Mouse (Mus musculus): ENCODE measurements around the gene Fmo6. TPM values are rescaled to one million over a fixed set of nuclear protein-coding genes. Genes with fewer than 3 reads are reported as not detected.

The Fmo6 gene
- polyA plus RNA-seq, 1 experiment from 2014 or later = not detected

GRCm38 (mm10) chr1:162932386-162932785 lies 4.9 kb downstream of the Fmo6 start:
- Histone ChIP-seq H3K4me3 (ENCODE audit: inconsistent target) (no peak overlapping the region), H3K27ac (no peak overlapping the region), H3K79me2 (ENCODE audit: inconsistent target) (no peaks in the 10 kb centered on the region), H3K36me3 (ENCODE audit: inconsistent target) (no peaks in the 10 kb centered on the region)
- 87% methylated on average over 4 of the region's 4 CpGs for WGBS (ENCODE audit: missing documents)

- 80% methylated on average over 5 of the region's 5 CpGs for WGBS (ENCODE audit: missing documents)
- H3K27ac ChIP-seq = no peak overlapping the region
These were observed 5.4 kb downstream of the Fmo6 start for GRCm38 (mm10) chr1:162931880-162932279.

GRCm38 (mm10) chr1:162931310-162931875 lies 5.9 kb downstream of the Fmo6 start:
- 51% methylated on average over 4 of the region's 4 CpGs for WGBS (ENCODE audit: missing documents)

More at GRCm38 (mm10) chr1:162931880-162932279, 5.4 kb downstream of the Fmo6 start:
- no peaks in the 10 kb centered on the region for H3K79me2 ChIP-seq (ENCODE audit: inconsistent target)
- H3K36me3 ChIP-seq (ENCODE audit: inconsistent target) = no peaks in the 10 kb centered on the region
- no peak overlapping the region for H3K4me3 ChIP-seq (ENCODE audit: inconsistent target)

GRCm38 (mm10) chr1:162930631-162931030 lies 6.7 kb downstream of the Fmo6 start:
- Histone ChIP-seq H3K27ac (no peak overlapping the region), H3K79me2 (ENCODE audit: inconsistent target) (no peaks in the 10 kb centered on the region), H3K36me3 (ENCODE audit: inconsistent target) (no peaks in the 10 kb centered on the region), H3K4me3 (ENCODE audit: inconsistent target) (no peak overlapping the region)
- WGBS (ENCODE audit: missing documents) = 83% methylated on average over 2 of the region's 2 CpGs

More at GRCm38 (mm10) chr1:162931310-162931875, 5.9 kb downstream of the Fmo6 start:
- Histone ChIP-seq H3K4me3 (ENCODE audit: inconsistent target) (no peak overlapping the region), H3K27ac (no peak overlapping the region), H3K79me2 (ENCODE audit: inconsistent target) (no peaks in the 10 kb centered on the region), H3K36me3 (ENCODE audit: inconsistent target) (no peaks in the 10 kb centered on the region)

- no peaks in the 10 kb centered on the region for H3K79me2 ChIP-seq (ENCODE audit: inconsistent target)
- no peak overlapping the region for H3K27ac ChIP-seq
- no peak overlapping the region for H3K4me3 ChIP-seq (ENCODE audit: inconsistent target)
- H3K36me3 ChIP-seq (ENCODE audit: inconsistent target) = no peaks in the 10 kb centered on the region
- 83% methylated on average over 3 of the region's 3 CpGs for WGBS (ENCODE audit: missing documents)
These were observed 8.2 kb downstream of the Fmo6 start for GRCm38 (mm10) chr1:162929146-162929545.

GRCm38 (mm10) chr1:162925121-162925520 lies 12.2 kb downstream of the Fmo6 start:
- WGBS (ENCODE audit: missing documents) = 29% methylated on average over 1 of the region's 1 CpGs
- Histone ChIP-seq H3K36me3 (ENCODE audit: inconsistent target) (no peaks in the 10 kb centered on the region), H3K79me2 (ENCODE audit: inconsistent target) (no peaks in the 10 kb centered on the region), H3K4me3 (ENCODE audit: inconsistent target) (no peak overlapping the region), H3K27ac (no peak overlapping the region)

GRCm38 (mm10) chr1:162916661-162917060 lies 20.7 kb downstream of the Fmo6 start:
- 94% methylated on average over 8 of the region's 8 CpGs for WGBS (ENCODE audit: missing documents)
- Histone ChIP-seq H3K4me3 (ENCODE audit: inconsistent target) (no peak overlapping the region), H3K79me2 (ENCODE audit: inconsistent target) (no peaks in the 10 kb centered on the region), H3K27ac (no peak overlapping the region), H3K36me3 (ENCODE audit: inconsistent target) (no peaks in the 10 kb centered on the region)

- Histone ChIP-seq H3K27ac (no peak overlapping the region), H3K79me2 (ENCODE audit: inconsistent target) (no peaks in the 10 kb centered on the region), H3K36me3 (ENCODE audit: inconsistent target) (no peaks in the 10 kb centered on the region), H3K4me3 (ENCODE audit: inconsistent target) (no peak overlapping the region)
- WGBS (ENCODE audit: missing documents) = 97% methylated on average over 3 of the region's 4 CpGs
These were observed 22.3 kb downstream of the Fmo6 start for GRCm38 (mm10) chr1:162914932-162915556.

GRCm38 (mm10) chr1:162912085-162912484 lies 25.2 kb downstream of the Fmo6 start:
- Histone ChIP-seq H3K36me3 (ENCODE audit: inconsistent target) (no peaks in the 10 kb centered on the region), H3K4me3 (ENCODE audit: inconsistent target) (no peak overlapping the region), H3K27ac (no peak overlapping the region), H3K79me2 (ENCODE audit: inconsistent target) (no peaks in the 10 kb centered on the region)

GRCm38 (mm10) chr1:162901879-162902278 lies 35.4 kb downstream of the Fmo6 start:
- Histone ChIP-seq H3K27ac (no peak overlapping the region), H3K4me3 (ENCODE audit: inconsistent target) (no peak overlapping the region), H3K79me2 (ENCODE audit: inconsistent target) (no peaks in the 10 kb centered on the region), H3K36me3 (ENCODE audit: inconsistent target) (no peaks in the 10 kb centered on the region)
- 96% methylated on average over 4 of the region's 4 CpGs for WGBS (ENCODE audit: missing documents)

GRCm38 (mm10) chr1:162897838-162898811 lies 39.2 kb downstream of the Fmo6 start, which contains the start of gene Fmo2:
TSS of gene Fmo2 (minus strand) at chr1:162898726.
- Histone ChIP-seq H3K36me3 (ENCODE audit: inconsistent target) (no peaks in the 10 kb centered on the region), H3K79me2 (ENCODE audit: inconsistent target) (no peaks in the 10 kb centered on the region), H3K27ac (no peak within 1 kb of the TSS), H3K4me3 (ENCODE audit: inconsistent target) (no peak within 1 kb of the TSS)
- 85% methylated on average over 14 of the region's 14 CpGs for WGBS (ENCODE audit: missing documents)

- Histone ChIP-seq H3K4me3 (ENCODE audit: inconsistent target) (no peak overlapping the region), H3K36me3 (ENCODE audit: inconsistent target) (no peaks in the 10 kb centered on the region), H3K79me2 (ENCODE audit: inconsistent target) (no peaks in the 10 kb centered on the region), H3K27ac (no peak overlapping the region)
- 50% methylated on average over 6 of the region's 6 CpGs for WGBS (ENCODE audit: missing documents)
These were observed 41.4 kb downstream of the Fmo6 start for GRCm38 (mm10) chr1:162895900-162896299.

GRCm38 (mm10) chr1:162893014-162893413 lies 44.3 kb downstream of the Fmo6 start:
- Histone ChIP-seq H3K79me2 (ENCODE audit: inconsistent target) (no peaks in the 10 kb centered on the region), H3K27ac (no peak overlapping the region), H3K4me3 (ENCODE audit: inconsistent target) (no peak overlapping the region), H3K36me3 (ENCODE audit: inconsistent target) (no peaks in the 10 kb centered on the region)
- 91% methylated on average over 6 of the region's 6 CpGs for WGBS (ENCODE audit: missing documents)

GRCm38 (mm10) chr1:162891980-162892451 lies 45.3 kb downstream of the Fmo6 start:
- Histone ChIP-seq H3K27ac (no peak overlapping the region), H3K36me3 (ENCODE audit: inconsistent target) (no peaks in the 10 kb centered on the region), H3K4me3 (ENCODE audit: inconsistent target) (no peak overlapping the region), H3K79me2 (ENCODE audit: inconsistent target) (no peaks in the 10 kb centered on the region)
- 27% methylated on average over 6 of the region's 6 CpGs for WGBS (ENCODE audit: missing documents)

- Histone ChIP-seq H3K27ac (no peak overlapping the region), H3K4me3 (ENCODE audit: inconsistent target) (no peak overlapping the region), H3K79me2 (ENCODE audit: inconsistent target) (no peaks in the 10 kb centered on the region), H3K36me3 (ENCODE audit: inconsistent target) (no peaks in the 10 kb centered on the region)
- WGBS (ENCODE audit: missing documents) = 88% methylated on average over 12 of the region's 12 CpGs
These were observed 48.7 kb downstream of the Fmo6 start for GRCm38 (mm10) chr1:162888646-162889045.
